Mouse (Mus musculus): ENCODE results near the gene Nr2f2. TPM values are rescaled to one million over a fixed set of nuclear protein-coding genes. Genes with fewer than 3 reads are reported as not detected.

Nr2f2 gene
- total and polyA plus RNA-seq, 2 experiments from 2014 or later: 43.1 to 74.2 TPM

- DNase-seq (ENCODE audit: low spot score): peak; percentile 11
- no peak overlapping the region for H3K9ac ChIP-seq (replicated peaks; ENCODE audit: low read length)
- no peaks in the 10 kb centered on the region for H3K4me1 ChIP-seq (ENCODE audit: insufficient read depth, low read length)
- TF ChIP-seq CTCF (IDR thresholded peaks at IDR 0.05; ENCODE audit: low read depth): no peak
- peak overlapping the region; percentile 42 for H3K27ac ChIP-seq
- 10% methylated on average over 7 of the region's 7 CpGs for WGBS
- no peak for ATAC-seq
- H3K36me3 ChIP-seq (ENCODE audit: insufficient read depth, low read length): no peaks in the 10 kb centered on the region
- no peaks in the 10 kb centered on the region for H3K9me3 ChIP-seq (ENCODE audit: low read length)
- H3K4me2 ChIP-seq (ENCODE audit: low read depth, low read length): 0 out of 2 replicates have a peak overlapping the region, but pooled peaks have one; percentile 24
- peaks cover 61% of the 10 kb centered on the region for H3K27me3 ChIP-seq (ENCODE audit: insufficient read depth, low read length)
- no peak overlapping the region for H3K4me3 ChIP-seq (ENCODE audit: low read length)
Measured at GRCm38 (mm10) chr7:70335411-70335810, 31.1 kb downstream of the Nr2f2 start.

- ATAC-seq: peak; percentile 67
- no peaks in the 10 kb centered on the region for H3K36me3 ChIP-seq (ENCODE audit: insufficient read depth, low read length)
- WGBS: under 1% methylated on average over 17 of the region's 17 CpGs
- H3K27me3 ChIP-seq (ENCODE audit: insufficient read depth, low read length): peaks cover 61% of the 10 kb centered on the region
- H3K4me3 ChIP-seq (ENCODE audit: low read length): peak overlapping the region; percentile 6; the same call in 1 of the 2 replicates
- peak; percentile 88 for DNase-seq (ENCODE audit: low spot score)
- no peaks in the 10 kb centered on the region for H3K9me3 ChIP-seq (ENCODE audit: low read length)
- TF ChIP-seq CTCF (IDR thresholded peaks at IDR 0.05; ENCODE audit: low read depth): peak; percentile 97
- H3K4me2 ChIP-seq (ENCODE audit: low read depth, low read length): peak overlapping the region; percentile 30
- no peaks in the 10 kb centered on the region for H3K4me1 ChIP-seq (ENCODE audit: insufficient read depth, low read length)
- no peak overlapping the region for H3K9ac ChIP-seq (replicated peaks; ENCODE audit: low read length)
- H3K27ac ChIP-seq: peak overlapping the region; percentile 42; the same call in 1 of the 2 replicates
Measured at GRCm38 (mm10) chr7:70334836-70335235, 31.7 kb downstream of the Nr2f2 start.

- Histone ChIP-seq H3K36me3 (ENCODE audit: insufficient read depth, low read length) (no peaks in the 10 kb centered on the region), H3K4me2 (ENCODE audit: low read depth, low read length) (0 out of 2 replicates have a peak overlapping the region, but pooled peaks have one; percentile 8), H3K4me1 (ENCODE audit: insufficient read depth, low read length) (no peaks in the 10 kb centered on the region), H3K27ac (no peak overlapping the region), H3K9me3 (ENCODE audit: low read length) (no peaks in the 10 kb centered on the region), H3K27me3 (ENCODE audit: insufficient read depth, low read length) (peaks cover 65% of the 10 kb centered on the region), H3K9ac (replicated peaks; ENCODE audit: low read length) (no peak overlapping the region), H3K4me3 (ENCODE audit: low read length) (no peak overlapping the region)
- no peak for TF ChIP-seq CTCF (IDR thresholded peaks at IDR 0.05; ENCODE audit: low read depth)
- 22% methylated on average over 11 of the region's 11 CpGs for WGBS
- DNase-seq (ENCODE audit: low spot score) (no peak), ATAC-seq (no peak)
Measured at GRCm38 (mm10) chr7:70333851-70334250, 32.7 kb downstream of the Nr2f2 start.

GRCm38 (mm10) chr7:70332926-70333664 lies 33.4 kb downstream of the Nr2f2 start:
- no peak overlapping the region for H3K9ac ChIP-seq (replicated peaks; ENCODE audit: low read length)
- H3K4me2 ChIP-seq (ENCODE audit: low read depth, low read length): peak overlapping the region; percentile 71; the same call in 1 of the 2 replicates
- H3K27ac ChIP-seq: peak overlapping the region; percentile 77; the same call in 1 of the 2 replicates
- 26% methylated on average over 14 of the region's 14 CpGs for WGBS
- H3K9me3 ChIP-seq (ENCODE audit: low read length): no peaks in the 10 kb centered on the region
- H3K4me1 ChIP-seq (ENCODE audit: insufficient read depth, low read length): no peaks in the 10 kb centered on the region
- H3K4me3 ChIP-seq (ENCODE audit: low read length): no peak overlapping the region
- no peak for TF ChIP-seq CTCF (IDR thresholded peaks at IDR 0.05; ENCODE audit: low read depth)
- no peaks in the 10 kb centered on the region for H3K36me3 ChIP-seq (ENCODE audit: insufficient read depth, low read length)
- peaks cover 62% of the 10 kb centered on the region for H3K27me3 ChIP-seq (ENCODE audit: insufficient read depth, low read length)
- ATAC-seq: no peak
- DNase-seq (ENCODE audit: low spot score): no peak

- peak overlapping the region; percentile 38; the same call in 1 of the 2 replicates for H3K9ac ChIP-seq (replicated peaks; ENCODE audit: low read length)
- H3K36me3 ChIP-seq (ENCODE audit: insufficient read depth, low read length): no peaks in the 10 kb centered on the region
- no peak for TF ChIP-seq CTCF (IDR thresholded peaks at IDR 0.05; ENCODE audit: low read depth)
- DNase-seq (ENCODE audit: low spot score) (no peak), ATAC-seq (peak; percentile 1; the same call in 1 of the 2 replicates)
- peak overlapping the region; percentile 38 for H3K4me3 ChIP-seq (ENCODE audit: low read length)
- H3K9me3 ChIP-seq (ENCODE audit: low read length): no peaks in the 10 kb centered on the region
- H3K4me2 ChIP-seq (ENCODE audit: low read depth, low read length): peak overlapping the region; percentile 71
- 6% methylated on average over 26 of the region's 26 CpGs for WGBS
- H3K27me3 ChIP-seq (ENCODE audit: insufficient read depth, low read length): peaks cover 58% of the 10 kb centered on the region
- peak overlapping the region; percentile 77 for H3K27ac ChIP-seq
- no peaks in the 10 kb centered on the region for H3K4me1 ChIP-seq (ENCODE audit: insufficient read depth, low read length)
Measured at GRCm38 (mm10) chr7:70332064-70332850, 34.3 kb downstream of the Nr2f2 start.

- DNase-seq (ENCODE audit: low spot score): peak; percentile 77
- WGBS: 2% methylated on average over 47 of the region's 48 CpGs
- Histone ChIP-seq H3K36me3 (ENCODE audit: insufficient read depth, low read length) (no peaks in the 10 kb centered on the region), H3K4me2 (ENCODE audit: low read depth, low read length) (peak overlapping the region; percentile 71), H3K27me3 (ENCODE audit: insufficient read depth, low read length) (peaks cover 62% of the 10 kb centered on the region), H3K9ac (replicated peaks; ENCODE audit: low read length) (peak overlapping the region; percentile 38), H3K27ac (peak overlapping the region; percentile 77), H3K4me1 (ENCODE audit: insufficient read depth, low read length) (no peaks in the 10 kb centered on the region), H3K4me3 (ENCODE audit: low read length) (peak overlapping the region; percentile 38), H3K9me3 (ENCODE audit: low read length) (no peaks in the 10 kb centered on the region)
- ATAC-seq: peak; percentile 62; the same call in 1 of the 2 replicates
- TF ChIP-seq CTCF (IDR thresholded peaks at IDR 0.05; ENCODE audit: low read depth): no peak
Measured at GRCm38 (mm10) chr7:70331243-70332063, 35.1 kb downstream of the Nr2f2 start.

All from hindbrain, postnatal 0 days (tissue).